Mouse (Mus musculus) stomach, embryonic 15.5 days (tissue): ENCODE results near the gene Zbtb9. TPM values are rescaled to one million over a fixed set of nuclear protein-coding genes. Genes with fewer than 3 reads are reported as not detected.
"Not testable (repeated sequence)": the region's sequence is repeated elsewhere in the genome, so short reads cannot be mapped to it uniquely, and the experiment has no call there.

Experiments
- ATAC-seq: fragments of 200-750 bp; cut with Nextera tagmentation; 2 replicates; pipeline ENCODE4 v1.8.0; 2017; ENCODE audit warnings: low read depth, moderate number of reproducible peaks, moderate TSS enrichment; ENCODE audit not compliant: insufficient read depth, low FRiP score
- H3K27ac ChIP-seq: fragments of 300-500 bp; sonication (generic); 2 replicates; pipeline ENCODE4 v1.5.1; 2015; ENCODE audit warnings: mild to moderate bottlenecking, inconsistent platforms
- H3K27me3 ChIP-seq: fragments of 300-500 bp; sonication (generic); replicated peaks from 2 replicates; pipeline ENCODE4 v1.6.1; 2015; ENCODE audit warnings: inconsistent platforms
- H3K36me3 ChIP-seq: fragments of 300-500 bp; sonication (generic); 2 replicates; pipeline ENCODE4 v1.6.1; 2015; ENCODE audit warnings: inconsistent platforms
- H3K4me1 ChIP-seq: fragments of 300-500 bp; sonication (generic); 2 replicates; pipeline ENCODE4 v1.6.1; 2015; ENCODE audit warnings: inconsistent platforms
- H3K4me2 ChIP-seq: fragments of 300-500 bp; sonication (generic); 2 replicates; pipeline ENCODE4 v1.6.1; 2015; ENCODE audit warnings: mild to moderate bottlenecking, inconsistent platforms
- H3K4me3 ChIP-seq: fragments of 300-500 bp; sonication (generic); replicated peaks from 2 replicates; pipeline ENCODE4 v1.5.1; 2015; ENCODE audit warnings: inconsistent platforms
- H3K9ac ChIP-seq: fragments of 300-500 bp; sonication (generic); 2 replicates; pipeline ENCODE4 v1.6.1; 2015; ENCODE audit warnings: inconsistent platforms
- H3K9me3 ChIP-seq: fragments of 300-500 bp; sonication (generic); 2 replicates; pipeline ENCODE4 v1.6.1; 2016; ENCODE audit warnings: inconsistent platforms
- WGBS: fragments of 180-500 bp; shearing (Covaris S2); methylation state at CpG from one replicate; pipeline ENCODE4 v1.1.7; 2015; 5-methylcytosine and 5-hydroxymethylcytosine counted together
- polyA plus RNA-seq: library from polyadenylated mRNA; unstranded; fragments of >200 nt; fragmentation: Nextera tagmentation; extraction: Ambion mirVana; gene quantifications from 2 replicates; pipeline ENCODE4 v1.2.1, GENCODE M21; 2015

Gene Zbtb9
- polyA plus RNA-seq = 13.3 and 14.9 TPM in 2 replicates

DNA sequence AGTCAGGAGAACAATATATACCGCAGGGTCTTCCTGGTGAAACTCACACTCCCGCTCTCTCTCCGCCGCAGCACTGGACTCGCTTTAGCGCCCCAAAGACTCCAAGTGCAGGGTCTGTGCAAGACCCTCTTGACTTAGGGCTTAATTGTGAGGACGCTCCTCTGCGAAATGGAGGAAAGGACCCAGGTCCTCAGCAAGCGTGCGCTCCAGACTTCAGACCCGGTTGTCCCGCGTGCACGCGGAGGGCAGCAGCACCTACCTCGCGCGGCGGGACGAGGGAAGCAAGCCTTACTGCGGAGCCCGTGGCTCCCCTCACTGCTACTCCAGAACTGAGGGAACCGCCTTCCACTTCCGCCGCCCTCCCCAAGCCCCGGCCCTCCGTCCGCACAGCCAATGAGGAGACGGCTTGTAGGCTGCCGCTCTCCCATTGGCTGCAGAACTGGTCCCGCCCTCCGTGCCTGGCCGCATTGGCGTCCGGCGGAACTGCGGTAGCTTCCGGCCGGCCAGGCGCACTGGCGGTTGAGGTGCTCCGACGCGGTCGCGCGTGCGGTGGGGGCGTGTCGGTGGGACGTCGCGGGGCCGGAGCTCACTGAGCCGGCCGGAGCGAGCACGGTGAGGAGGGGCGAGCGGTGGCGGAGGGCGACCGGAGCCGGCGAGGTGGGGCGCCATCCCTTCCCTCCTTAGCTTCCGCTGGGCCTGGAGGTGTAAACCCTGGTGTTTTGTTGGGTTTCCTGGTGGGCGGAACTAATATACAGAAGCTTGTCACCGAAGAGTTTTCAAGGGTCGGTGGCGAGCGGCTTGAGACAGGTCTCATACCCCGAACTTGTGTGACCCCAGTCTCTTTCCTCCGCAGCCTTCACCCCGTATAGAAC, at the start of gene Zbtb9:
Gene Zbtb9 (plus strand): TSS at position 465 of the 872 bp plus-strand sequence.
- ATAC-seq = peak; percentile 100
- Histone ChIP-seq H3K27ac (peak within 1 kb of the TSS; percentile 91), H3K4me2 (peak within 1 kb of the TSS; percentile 91), H3K36me3 (peaks cover 17% of the 10 kb centered on the region), H3K9ac (peak within 1 kb of the TSS; percentile 78), H3K4me1 (peaks cover 37% of the 10 kb centered on the region), H3K4me3 (peak within 1 kb of the TSS; percentile 98), H3K9me3 (no peaks in the 10 kb centered on the region), H3K27me3 (no peaks in the 10 kb centered on the region)
- WGBS = under 1% methylated on average over 74 of the region's 75 CpGs

DNA sequence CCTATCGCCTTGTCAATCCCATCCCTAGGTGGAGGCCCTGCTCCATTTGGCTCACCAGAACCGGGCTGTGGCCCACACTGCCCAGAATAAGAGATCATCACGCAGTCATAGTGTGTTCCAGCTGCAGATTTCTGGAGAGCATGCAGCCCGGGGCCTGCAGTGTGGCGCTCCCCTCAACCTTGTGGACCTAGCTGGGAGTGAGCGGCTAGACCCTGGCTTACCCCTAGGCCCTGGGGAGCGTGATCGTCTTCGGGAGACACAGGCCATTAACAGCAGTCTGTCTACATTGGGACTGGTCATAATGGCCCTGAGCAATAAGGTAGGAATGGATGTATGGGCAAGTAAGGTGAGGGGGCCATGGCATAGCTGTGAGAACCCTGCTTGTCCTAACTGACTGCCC, 47.6 kb upstream of the Zbtb9 start:
- not testable (repeated sequence) for H3K27me3 ChIP-seq

DNA sequence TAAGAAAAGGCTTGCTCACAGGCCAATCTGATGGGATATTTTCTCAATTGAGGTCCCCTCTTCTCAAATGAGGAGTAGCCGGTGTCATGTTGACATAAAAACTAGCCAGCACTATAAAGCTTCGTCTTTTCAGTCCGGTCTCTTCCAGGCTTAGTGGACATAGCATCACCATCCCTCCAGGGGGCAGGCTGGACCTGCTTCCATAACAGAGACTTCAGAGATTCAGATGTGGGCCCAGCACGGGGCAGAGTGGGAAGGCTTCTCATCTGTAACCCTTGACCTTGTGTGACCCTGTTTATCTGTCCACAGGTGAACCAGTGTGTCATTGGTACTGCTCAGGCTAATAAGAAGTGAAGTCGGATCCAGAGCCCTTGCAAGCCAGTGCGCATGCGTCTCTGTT, 41.2 kb upstream of the Zbtb9 start:
- ATAC-seq, H3K9me3 ChIP-seq, H3K4me3 ChIP-seq, H3K4me2 ChIP-seq, H3K9ac ChIP-seq, H3K27ac ChIP-seq, H3K27me3 ChIP-seq: not testable (repeated sequence)
- peaks cover 29% of the 10 kb centered on the region; the same call in 1 of the 2 replicates for H3K36me3 ChIP-seq
- peaks cover 17% of the 10 kb centered on the region for H3K4me1 ChIP-seq
- 63% methylated on average over 7 of the region's 7 CpGs for WGBS

More for the DNA sequence above, 47.6 kb upstream of the Zbtb9 start:
- not testable (repeated sequence) for H3K9me3 ChIP-seq, H3K9ac ChIP-seq, H3K27ac ChIP-seq, H3K4me1 ChIP-seq, H3K4me2 ChIP-seq, ATAC-seq, H3K4me3 ChIP-seq
- H3K36me3 ChIP-seq = peaks cover 29% of the 10 kb centered on the region; the same call in 1 of the 2 replicates
- 95% methylated on average over 9 of the region's 9 CpGs for WGBS

DNA sequence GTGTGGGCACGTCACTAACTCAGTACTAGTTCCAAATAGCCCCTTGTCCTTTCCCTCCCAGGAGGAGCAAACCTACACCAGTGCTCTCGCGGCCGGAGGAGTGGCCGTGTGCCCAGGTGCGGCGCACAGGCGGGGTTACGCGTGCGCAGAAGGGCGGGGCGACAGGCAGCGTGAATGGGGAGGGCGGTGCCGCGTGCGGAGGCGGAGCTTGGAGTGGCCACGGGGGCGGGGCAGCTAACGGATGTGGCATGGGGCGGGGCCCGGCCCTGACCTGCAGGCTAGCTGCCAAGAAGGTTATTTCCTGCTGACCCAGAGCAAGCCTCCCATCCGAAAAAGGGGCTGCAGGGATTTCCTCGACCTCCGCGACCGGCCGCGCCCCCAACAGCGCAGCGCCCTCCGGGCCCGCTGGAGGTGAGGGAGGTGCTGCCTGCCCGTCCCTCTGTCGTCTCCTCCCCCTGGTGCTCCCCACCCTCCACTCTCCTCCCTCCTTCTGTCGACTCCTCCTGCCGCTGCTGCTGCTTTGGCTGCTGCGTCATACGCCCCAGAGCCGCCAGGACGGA, 40.0 kb upstream of the Zbtb9 start, which contains the start of gene Phf1:
Gene Phf1 (plus strand): TSS at position 214 of the 560 bp plus-strand sequence.
- peak; percentile 89 for ATAC-seq
- peak within 1 kb of the TSS; percentile 51 for H3K9ac ChIP-seq
- H3K4me1 ChIP-seq = peaks cover 24% of the 10 kb centered on the region
- H3K4me3 ChIP-seq = peak within 1 kb of the TSS; percentile 65
- peak within 1 kb of the TSS; percentile 90 for H3K27ac ChIP-seq
- under 1% methylated on average over 42 of the region's 43 CpGs for WGBS
- H3K4me2 ChIP-seq = peak within 1 kb of the TSS; percentile 81
- peaks cover 31% of the 10 kb centered on the region for H3K36me3 ChIP-seq
- no peaks in the 10 kb centered on the region for H3K27me3 ChIP-seq
- H3K9me3 ChIP-seq = no peaks in the 10 kb centered on the region

DNA sequence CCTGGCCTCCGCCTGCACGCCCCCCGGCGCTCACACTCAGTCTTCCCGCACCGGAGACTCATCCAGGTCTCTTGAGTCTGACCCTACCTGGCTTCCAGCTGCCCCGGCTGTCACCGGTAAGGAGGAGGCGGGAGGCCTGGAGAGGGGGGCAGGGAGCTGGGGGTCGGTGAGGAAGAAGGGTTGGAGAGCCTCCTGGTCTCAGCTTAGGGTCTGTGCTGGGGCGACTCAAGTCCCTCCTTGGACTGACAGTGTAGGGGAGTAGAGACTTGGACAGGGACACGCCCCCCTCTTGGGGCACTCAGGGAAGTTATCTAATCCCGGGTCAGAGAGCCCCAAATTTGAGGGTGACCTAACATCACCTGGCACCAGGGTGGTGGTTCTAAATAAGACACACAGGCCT, 39.5 kb upstream of the Zbtb9 start:
- WGBS = 10% methylated on average over 12 of the region's 13 CpGs
- no peaks in the 10 kb centered on the region for H3K9me3 ChIP-seq
- H3K36me3 ChIP-seq = peaks cover 31% of the 10 kb centered on the region
- peak overlapping the region; percentile 51 for H3K9ac ChIP-seq
- H3K27me3 ChIP-seq = no peaks in the 10 kb centered on the region
- peak; percentile 2; the same call in 1 of the 2 replicates for ATAC-seq
- H3K27ac ChIP-seq = peak overlapping the region; percentile 90
- H3K4me1 ChIP-seq = peaks cover 28% of the 10 kb centered on the region
- peak overlapping the region; percentile 65 for H3K4me3 ChIP-seq
- peak overlapping the region; percentile 81 for H3K4me2 ChIP-seq

DNA sequence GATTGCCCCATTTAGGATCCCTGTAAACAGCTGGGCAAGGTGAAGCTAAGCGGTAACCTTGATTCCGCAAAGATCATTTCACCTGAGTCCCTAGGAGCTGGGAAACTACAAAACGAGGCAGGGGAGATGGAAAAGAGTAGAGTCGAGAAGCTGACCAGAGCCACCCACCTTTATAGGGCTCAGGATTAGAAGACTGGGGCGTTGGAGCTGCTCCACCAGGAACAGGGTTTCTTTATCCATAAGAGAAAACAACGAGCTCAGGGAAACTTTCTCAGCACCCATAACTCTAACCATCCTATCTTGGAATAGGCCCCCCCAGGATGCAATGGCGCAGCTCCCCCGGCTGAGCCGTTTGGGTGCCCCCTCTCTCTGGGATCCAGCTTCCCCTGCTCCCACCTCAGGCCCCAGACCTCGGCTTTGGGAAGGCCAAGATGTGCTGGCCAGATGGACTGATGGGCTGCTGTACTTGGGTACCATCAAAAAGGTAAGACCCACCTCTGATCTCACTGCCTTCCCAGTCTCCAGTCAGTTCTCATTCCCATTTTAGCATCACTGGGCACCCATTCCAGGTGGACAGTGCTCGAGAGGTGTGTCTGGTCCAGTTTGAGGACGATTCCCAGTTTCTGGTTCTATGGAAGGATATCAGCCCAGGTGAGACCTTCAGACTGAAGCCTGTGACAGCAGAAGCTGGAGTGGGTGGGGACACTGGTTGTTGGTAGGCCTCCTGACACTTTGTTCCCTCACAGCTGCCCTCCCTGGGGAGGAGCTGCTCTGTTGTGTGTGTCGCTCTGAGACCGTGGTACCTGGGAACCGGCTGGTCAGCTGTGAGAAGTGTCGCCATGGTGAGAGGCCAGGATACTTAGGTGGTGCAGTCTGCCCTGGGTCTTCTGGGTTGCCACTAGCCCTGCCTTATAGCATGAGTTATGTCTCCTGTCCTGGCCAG, 38.8 kb upstream of the Zbtb9 start:
- WGBS = 73% methylated on average over 16 of the region's 16 CpGs
- ATAC-seq = no peak
- Histone ChIP-seq H3K4me2 (peak overlapping the region; percentile 81), H3K27me3 (no peaks in the 10 kb centered on the region), H3K36me3 (peaks cover 25% of the 10 kb centered on the region), H3K9me3 (no peaks in the 10 kb centered on the region), H3K27ac (no peak overlapping the region; the same call in 1 of the 2 replicates), H3K9ac (peak overlapping the region; percentile 51; the same call in 1 of the 2 replicates), H3K4me1 (peaks cover 32% of the 10 kb centered on the region), H3K4me3 (peak overlapping the region; percentile 65)

DNA sequence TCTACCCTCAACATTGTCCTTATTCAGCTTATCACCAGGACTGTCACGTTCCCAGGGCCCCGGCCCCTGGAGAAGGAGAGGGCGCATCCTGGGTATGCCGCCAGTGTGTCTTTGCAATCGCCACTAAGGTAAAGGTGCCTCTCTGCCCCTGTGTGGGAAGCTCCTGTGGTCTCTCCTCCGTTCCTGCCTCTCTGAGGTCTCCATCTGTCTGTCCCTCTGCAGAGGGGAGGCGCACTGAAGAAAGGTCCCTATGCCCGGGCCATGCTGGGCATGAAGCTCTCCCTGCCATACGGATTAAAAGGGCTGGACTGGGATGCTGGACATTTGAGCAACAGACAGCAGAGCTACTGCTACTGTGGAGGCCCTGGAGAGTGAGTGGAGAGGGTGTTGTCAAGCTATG, 37.9 kb upstream of the Zbtb9 start:
- Histone ChIP-seq H3K36me3 (peaks cover 24% of the 10 kb centered on the region), H3K27ac (no peak overlapping the region), H3K27me3 (no peaks in the 10 kb centered on the region), H3K4me2 (no peak overlapping the region), H3K9me3 (no peaks in the 10 kb centered on the region), H3K4me1 (peaks cover 34% of the 10 kb centered on the region), H3K9ac (no peak overlapping the region), H3K4me3 (no peak overlapping the region)
- no peak for ATAC-seq
- 86% methylated on average over 9 of the region's 9 CpGs for WGBS

DNA sequence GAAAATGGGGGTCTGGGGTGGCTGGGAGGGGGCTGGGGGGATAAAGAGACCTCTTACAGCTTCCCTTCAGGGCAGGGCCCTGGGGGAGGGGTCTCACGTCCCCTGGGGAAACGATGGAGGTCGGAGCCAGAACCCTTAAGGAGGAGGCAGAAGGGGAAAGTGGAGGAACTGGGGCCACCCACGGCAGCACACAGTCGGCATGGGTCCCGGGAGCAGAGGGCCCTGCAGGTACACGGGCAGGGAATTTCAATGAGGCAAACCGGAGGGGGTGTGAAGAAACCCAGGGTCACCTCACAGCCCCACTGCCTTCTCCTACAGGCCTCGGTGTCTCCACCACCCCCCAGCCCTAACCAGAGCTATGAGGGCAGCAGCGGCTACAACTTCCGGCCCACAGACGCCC, 36.5 kb upstream of the Zbtb9 start:
- H3K9me3 ChIP-seq = no peaks in the 10 kb centered on the region
- peaks cover 44% of the 10 kb centered on the region for H3K4me1 ChIP-seq
- no peak overlapping the region for H3K9ac ChIP-seq
- ATAC-seq = no peak
- no peak overlapping the region for H3K4me3 ChIP-seq
- H3K27ac ChIP-seq = no peak overlapping the region
- no peak overlapping the region for H3K4me2 ChIP-seq
- peaks cover 24% of the 10 kb centered on the region for H3K36me3 ChIP-seq
- 77% methylated on average over 12 of the region's 12 CpGs for WGBS
- H3K27me3 ChIP-seq = no peaks in the 10 kb centered on the region

DNA sequence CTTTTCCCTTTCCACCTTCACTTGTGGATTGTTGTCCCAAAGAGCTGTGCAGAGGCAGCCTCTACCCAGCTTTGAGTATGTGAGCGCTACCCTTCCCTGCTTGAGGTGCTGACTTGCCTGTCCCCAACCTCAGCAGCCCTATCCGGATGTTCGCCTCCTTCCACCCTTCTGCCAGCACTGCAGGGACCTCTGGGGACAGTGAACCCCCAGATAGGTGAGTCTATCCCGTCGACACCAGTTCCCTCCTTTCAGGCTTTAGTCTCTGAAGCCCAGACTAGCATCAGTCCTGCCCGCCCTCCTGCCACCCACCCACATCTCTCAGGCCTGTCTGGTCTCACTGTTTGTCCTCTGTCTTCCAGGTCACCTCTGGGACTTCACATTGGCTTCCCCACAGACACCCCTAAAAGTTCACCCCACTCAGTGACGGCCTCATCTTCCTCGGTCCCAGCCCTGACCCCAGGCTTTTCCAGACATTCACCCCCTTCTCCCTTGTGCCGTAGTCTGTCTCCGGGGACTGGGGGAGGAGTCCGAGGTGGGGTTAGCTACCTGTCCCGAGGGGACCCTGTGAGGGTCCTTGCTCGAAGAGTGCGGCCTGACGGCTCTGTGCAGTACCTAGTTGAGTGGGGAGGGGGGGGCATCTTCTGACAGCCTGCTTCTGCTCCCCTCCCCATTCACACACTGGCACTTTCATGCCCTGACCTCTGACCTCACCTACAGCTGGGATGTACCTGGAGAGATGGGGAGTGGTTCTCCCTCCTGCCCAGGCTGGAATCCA, 35.9 kb upstream of the Zbtb9 start:
- peaks cover 24% of the 10 kb centered on the region for H3K36me3 ChIP-seq
- H3K27me3 ChIP-seq = no peaks in the 10 kb centered on the region
- no peak overlapping the region for H3K27ac ChIP-seq
- no peaks in the 10 kb centered on the region for H3K9me3 ChIP-seq
- no peak overlapping the region for H3K4me3 ChIP-seq
- WGBS = 86% methylated on average over 15 of the region's 15 CpGs
- H3K4me2 ChIP-seq = no peak overlapping the region
- no peak overlapping the region for H3K9ac ChIP-seq
- peaks cover 44% of the 10 kb centered on the region for H3K4me1 ChIP-seq
- ATAC-seq = no peak

DNA sequence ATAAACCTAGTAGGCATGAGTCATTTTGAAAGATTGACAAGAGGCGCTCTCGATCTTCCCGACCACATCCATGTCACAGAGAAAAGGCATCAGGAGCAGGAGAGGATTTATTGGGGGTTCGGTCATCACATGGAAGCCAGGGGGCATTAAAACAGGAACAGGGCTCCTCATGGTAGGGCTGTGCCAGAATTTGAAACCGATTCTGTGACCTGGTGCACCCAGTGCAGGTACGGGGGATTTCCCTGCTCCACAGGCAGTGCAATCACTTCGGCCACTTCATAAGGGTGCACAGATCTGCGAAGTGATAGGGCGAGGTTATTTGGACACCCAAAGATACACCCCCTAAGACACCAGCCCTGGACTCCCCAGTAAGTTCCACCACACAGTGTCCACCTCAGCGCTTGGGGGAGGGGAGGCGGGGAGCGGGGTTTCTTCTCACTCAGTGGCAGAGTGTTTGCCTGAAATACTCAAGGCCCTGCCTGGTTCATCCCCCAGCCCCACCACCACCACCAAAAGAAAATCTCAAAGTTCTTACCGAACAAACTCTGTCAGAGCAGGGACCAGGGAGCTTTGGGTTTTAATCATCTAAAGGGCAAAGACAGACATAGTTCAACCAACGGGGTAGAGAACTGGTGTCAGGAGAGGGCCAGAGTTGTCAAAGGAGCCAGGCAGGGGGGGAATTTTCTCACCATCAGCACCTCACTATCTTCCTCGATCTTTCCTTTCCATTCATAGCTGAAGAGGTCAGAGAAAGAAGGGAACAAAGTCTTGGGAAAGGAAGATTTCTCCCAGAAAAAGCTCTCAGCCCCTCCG, 34.9 kb upstream of the Zbtb9 start:
- no peak for ATAC-seq
- no peaks in the 10 kb centered on the region for H3K27me3 ChIP-seq
- WGBS = 49% methylated on average over 16 of the region's 16 CpGs

More for the DNA sequence above, 34.9 kb upstream of the Zbtb9 start:
- Histone ChIP-seq H3K9me3 (no peaks in the 10 kb centered on the region), H3K4me2 (peak overlapping the region; percentile 96), H3K36me3 (peaks cover 24% of the 10 kb centered on the region), H3K9ac (peak overlapping the region; percentile 67), H3K4me1 (peaks cover 38% of the 10 kb centered on the region), H3K4me3 (peak overlapping the region; percentile 63), H3K27ac (peak overlapping the region; percentile 90)
